Mouse (Mus musculus) spleen, embryonic (tissue): ENCODE data around the gene Tbc1d12.

ENCODE experiments used
- CTCF ChIA-PET: fragments of 350-600 bp; sonication (Branson Sonifier 250); formaldehyde crosslinking; loops from one replicate; lab custom pipeline; 2022; lab: Charles Lee

Gene Tbc1d12

DNA sequence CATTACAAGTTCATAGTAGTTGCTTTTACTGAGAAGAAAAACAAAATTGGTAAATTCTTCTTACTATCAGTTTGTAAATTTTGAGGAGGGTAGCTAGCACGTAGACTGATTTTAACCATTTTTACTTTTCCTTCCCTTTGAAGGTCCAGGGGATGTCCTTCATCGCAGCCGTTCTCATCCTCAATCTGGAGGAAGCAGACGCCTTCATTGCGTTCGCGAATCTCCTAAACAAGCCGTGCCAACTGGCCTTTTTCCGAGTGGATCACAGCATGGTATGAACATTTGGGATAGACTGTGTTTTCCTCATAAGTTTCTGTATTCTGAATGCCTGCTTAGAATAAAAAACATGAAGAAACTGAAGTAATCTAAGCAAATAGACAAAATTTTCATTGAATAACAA, 77.4 kb downstream of the Tbc1d12 start:
- CTCF ChIA-PET: no interaction called here

DNA sequence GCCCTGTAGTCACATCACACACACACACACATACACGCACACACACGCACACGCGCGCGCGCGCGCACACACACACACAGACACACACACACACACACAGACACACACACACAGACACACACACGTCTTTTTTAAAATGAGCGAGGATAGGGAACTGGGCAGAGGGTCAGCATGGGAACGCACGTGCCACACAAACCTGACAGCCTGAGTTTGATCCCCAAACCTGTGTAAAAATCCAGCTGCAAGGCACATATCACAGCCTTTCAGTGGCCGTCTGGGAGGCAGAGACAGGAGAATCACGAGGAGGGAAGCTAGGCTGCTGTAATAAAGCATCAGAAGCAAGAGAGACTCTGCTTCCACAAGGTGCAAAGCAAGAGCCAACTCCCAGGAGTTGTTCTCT, 78.5 kb downstream of the Tbc1d12 start:
- CTCF ChIA-PET: interaction anchor here (0.6 kb wide), 1 partner anchor 13 kb away, joined by 6 read pairs; no protein-coding TSS in a partner anchor

DNA sequence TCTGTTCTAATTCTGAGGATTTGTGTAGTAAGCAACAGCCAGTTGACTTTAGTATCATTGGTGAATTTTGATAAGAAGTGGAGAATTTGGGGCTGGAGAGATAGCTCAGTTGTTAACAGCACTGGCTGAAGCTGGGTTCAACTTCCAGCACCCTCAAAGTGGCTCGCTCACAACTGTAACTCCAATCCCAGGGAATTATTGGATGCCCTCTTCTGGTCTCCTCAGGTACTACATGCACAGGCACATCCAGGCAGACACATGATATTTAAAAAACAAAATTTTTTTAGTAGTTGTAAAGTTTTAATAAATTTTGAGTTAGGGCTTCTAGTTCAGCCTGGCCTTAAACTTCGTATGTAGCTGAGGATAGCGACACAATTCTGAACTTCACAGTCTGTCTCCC, 79.3 kb downstream of the Tbc1d12 start:
- CTCF ChIA-PET: no interaction called here

DNA sequence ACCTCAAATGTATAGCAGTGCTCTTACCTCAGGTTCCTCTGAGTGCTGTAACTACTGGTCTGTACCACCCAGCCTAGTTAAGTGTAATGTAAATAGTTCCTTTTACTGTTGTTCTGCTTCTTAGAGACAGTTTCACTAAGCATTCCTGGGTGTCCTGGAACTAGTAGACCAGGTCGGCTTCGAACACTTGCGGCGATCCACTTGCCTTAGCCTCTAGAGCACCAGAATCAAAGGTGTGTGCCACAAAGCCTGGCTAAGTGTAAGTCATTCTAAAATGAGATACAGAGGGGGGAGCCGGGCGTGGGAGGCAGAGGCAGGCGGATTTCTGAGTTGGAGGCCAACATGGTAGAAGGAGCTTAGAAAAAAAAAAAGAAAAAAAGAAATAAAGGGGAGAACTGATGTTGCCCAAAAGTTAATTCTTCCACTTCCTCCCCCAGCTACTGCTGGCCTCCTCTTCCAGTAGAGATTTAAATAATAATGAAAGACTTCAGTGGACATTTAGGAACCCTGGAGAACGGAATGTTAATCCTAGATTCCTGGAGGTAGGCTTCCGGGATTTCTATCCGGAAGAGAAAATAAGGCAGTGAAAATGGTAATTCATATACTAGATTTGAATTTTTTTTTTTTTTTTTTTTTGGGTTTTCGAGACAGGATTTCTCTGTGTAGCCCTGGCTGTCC, 92.2 kb downstream of the Tbc1d12 start:
- CTCF ChIA-PET: no interaction called here

DNA sequence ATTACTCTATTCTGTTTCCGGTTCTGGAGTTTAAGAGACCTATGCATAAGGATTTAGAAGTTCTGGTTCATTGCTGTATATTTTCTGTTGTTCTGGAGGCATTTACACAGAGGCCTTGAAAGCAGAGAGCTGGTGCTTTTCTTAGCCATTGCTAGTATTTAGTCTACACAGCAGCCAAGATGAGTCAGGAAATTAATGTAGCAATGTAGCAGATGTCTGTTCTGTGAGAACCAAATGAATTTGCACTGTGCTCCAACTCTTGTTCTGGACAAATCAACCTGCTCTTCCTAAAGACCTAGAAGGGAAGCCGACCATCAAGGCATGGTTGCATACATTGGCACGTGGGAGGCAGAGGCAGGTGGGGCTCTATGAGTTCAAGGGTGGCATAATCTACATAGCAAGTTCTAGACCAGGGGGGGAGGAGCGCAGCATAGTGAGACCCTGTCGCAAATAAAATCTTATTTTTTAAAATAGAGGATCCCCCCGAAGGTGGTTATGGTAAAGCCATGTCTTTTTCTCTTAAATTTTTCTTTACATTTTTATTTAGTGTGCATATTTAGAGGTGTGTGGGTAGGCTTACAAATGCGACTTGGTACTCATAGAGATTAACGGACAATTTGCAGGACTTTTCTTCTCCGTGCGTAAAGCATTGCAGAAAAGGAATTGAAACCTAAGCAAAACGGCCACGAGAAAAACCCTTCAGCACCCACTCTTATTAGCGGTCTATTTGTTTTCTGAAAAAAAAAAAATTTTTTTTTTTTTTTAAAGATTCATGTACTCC, 93.3 kb downstream of the Tbc1d12 start:
- CTCF ChIA-PET: no interaction called here

DNA sequence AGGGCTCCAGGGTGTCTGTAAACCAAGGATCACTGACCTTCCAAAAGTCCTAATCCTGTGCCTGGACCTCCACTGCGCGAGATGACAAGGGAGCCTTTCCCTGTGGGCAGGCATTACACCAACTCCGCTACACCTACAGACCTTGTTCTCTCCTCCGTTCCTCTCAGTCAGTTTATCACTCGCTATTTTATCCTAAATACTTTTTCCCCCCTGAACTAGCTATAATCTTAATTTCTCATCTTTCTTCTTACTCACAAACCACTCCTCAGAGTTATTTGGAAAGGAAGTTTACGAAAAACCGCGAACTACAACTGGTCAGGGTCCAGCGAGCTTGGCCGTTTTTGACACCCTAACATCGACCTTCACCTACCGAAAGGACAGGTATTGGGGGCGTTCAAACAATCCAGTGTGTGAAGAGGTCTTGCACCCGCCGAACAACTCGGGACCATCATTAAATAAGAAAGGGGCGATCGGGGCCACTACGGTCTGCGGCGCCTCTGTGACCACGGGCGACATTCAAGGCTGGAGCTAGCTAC, 93.9 kb downstream of the Tbc1d12 start:
- CTCF ChIA-PET: no interaction called here

DNA sequence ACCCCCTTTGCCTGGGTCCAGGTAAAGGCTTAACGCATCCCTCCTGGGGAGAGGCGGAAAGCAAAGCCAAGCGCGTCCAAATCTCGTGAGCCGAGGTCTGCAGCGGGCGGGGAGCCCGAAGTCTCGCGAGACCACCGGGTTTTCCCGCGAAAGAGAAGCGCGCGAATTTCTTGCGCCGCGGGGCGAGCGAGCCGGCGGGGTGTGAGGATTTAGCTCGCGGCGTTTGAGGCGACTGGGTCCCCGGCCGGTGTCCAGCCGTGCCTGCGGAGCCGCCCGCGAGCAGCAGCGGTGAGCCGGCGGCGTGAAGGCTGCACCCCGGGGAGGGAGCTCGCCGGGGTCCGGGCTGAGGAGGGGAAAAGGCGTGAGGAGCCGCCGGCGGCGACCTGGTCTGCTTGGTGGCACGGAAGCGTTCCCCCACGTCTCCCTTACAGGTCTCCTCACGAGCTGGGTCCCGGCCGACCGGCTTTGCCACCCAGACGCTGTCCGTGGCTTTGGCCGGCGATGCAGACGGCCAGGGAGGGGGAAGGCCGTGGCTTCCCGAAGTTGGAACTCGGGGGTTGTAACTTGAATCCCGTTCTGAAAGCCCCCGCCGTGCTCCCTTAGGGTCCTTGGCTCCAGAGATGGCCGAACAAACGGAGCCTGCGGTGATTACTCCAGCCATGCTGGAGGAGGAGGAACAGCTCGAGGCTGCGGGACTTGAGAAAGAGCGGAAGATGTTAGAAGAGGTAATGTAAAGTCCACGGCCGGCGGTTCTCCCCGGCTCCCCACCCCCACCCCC, 94.6 kb downstream of the Tbc1d12 start, which contains the start of gene Hells:
Gene Hells, plus strand, starts transcription at position 128 of the 778 bp plus-strand sequence.
- CTCF ChIA-PET: interaction anchor here (0.6 kb wide), 1 partner anchor 70 kb away, joined by 4 read pairs; no protein-coding TSS in a partner anchor

DNA sequence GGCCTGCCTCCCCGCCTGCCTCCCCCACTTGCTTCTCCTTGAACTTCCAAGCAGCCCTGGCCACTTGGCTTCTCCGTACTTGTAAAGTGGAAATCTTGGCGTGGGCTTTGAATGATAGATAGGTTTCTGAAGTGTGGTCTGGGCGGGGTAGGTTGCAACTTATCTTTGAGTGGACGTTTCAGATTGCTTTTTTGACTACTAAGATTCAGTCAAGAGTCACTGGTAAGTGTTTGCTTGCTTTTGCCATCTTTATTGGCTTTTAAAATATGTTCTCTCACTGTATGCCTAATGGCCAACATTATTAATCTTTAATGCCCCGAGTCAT, 95.1 kb downstream of the Tbc1d12 start:
- CTCF ChIA-PET: interaction anchor here (0.6 kb wide), 1 partner anchor 70 kb away, joined by 4 read pairs; no protein-coding TSS in a partner anchor

DNA sequence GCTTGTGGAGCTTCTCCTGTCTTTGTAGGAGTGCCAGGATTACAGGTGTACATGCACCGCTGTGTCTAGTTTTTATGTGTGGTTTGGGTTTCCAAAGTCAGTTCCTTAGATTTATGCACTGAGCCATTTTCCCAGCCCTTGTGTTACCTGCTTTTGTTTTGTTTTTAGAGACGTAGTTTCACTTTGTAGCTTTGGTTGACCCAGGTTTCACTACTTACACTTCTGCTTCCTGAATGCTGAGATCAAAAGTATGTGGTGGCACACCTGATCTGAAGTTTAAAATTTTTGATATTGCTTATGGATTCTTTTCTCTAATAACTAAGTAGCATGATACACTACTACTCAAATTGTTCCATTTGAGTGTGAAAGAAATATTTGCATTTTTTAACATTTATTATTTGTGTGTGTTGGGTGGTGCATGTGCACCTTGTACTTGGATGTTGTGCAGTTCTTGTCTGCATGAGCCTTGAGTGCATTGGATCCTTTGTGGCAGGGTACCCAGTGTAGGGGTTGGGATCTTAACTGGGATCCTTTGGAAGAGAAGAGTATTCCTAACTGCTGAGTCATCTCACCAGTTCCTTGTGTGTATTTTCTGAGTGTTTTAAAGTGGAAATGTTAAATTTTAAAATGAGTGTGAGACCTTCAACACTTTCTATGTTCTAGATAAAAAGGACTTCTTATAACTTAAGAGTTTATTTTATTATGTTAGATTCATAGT, 108.4 kb downstream of the Tbc1d12 start:
- CTCF ChIA-PET: no interaction called here
